Mouse (Mus musculus): ENCODE measurements around the gene Cux2.
A peak's percentile ranks its signal among the peaks of the same experiment; 100 is the strongest.

DNA sequence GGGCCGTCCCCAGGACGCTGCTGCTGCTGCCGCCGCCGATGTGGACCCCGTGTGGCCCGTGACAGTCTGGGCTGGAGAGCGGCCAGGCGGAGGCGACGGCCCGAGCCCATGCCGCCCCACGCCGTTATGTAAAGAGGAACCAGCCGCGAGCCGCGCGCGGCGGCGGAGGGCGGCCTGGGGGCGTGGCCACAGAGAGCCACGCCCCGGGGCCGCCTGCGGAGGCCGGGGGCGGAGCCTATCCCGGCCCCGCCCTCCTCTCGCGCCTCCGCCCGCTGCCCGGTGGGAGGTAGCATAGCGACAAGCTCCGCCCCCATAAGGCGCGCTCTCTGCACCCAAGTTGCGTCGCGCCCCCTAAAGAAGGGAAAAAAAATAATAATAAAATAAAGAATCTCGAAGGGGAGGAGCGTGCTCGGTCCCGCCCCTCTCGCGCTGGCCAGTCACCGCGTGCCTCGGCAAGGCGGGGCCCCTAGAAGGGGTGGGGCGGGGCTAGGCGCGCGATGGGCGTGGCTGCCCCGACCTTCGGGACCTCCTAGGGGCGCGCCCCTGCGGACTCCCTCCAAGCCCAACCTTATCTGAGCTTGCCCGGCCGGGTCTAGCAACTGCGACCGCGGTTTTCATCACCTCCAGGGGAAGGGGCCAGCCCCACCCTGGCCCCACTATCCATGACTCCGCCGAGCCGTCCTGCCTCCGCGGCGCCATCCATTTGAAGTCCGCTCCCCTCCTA is 213.0 kb downstream of the Cux2 start:
- TF ChIP-seq POLR2A (IDR thresholded peaks at IDR 0.05; ENCODE audit: borderline replicate concordance, control insufficient read depth, low read depth, low read length): peak; percentile 90
- no peak for TF ChIP-seq CTCF (IDR thresholded peaks at IDR 0.05; ENCODE audit: control insufficient read depth, insufficient read depth, low read length)
